Mouse (Mus musculus): ENCODE measurements around the gene Cpn1. TPM values are rescaled to one million over a fixed set of nuclear protein-coding genes. Genes with fewer than 3 reads are reported as not detected.
A peak's percentile ranks its signal among the peaks of the same experiment; 100 is the strongest.

Gene Cpn1
- 0.16 and 0.24 TPM in 2 replicates for polyA plus RNA-seq (2016; fragmentation: Nextera tagmentation; extraction: Ambion mirVana)

GRCm38 (mm10) chr19:43986069-43986794, at the start of gene Cpn1:
Gene Cpn1, minus strand, starts transcription at chr19:43986556.
- Histone ChIP-seq H3K9me3 (no peaks in the 10 kb centered on the region), H3K4me1 (peaks cover 7% of the 10 kb centered on the region; the same call in 1 of the 2 replicates), H3K4me2 (replicated peaks) (peak within 1 kb of the TSS; percentile 42), H3K27me3 (peaks cover 17% of the 10 kb centered on the region), H3K27ac (replicated peaks) (no peak within 1 kb of the TSS), H3K4me3 (0 out of 2 replicates have a peak within 1 kb of the TSS, but pooled peaks have one; percentile 2), H3K36me3 (no peaks in the 10 kb centered on the region), H3K9ac (replicated peaks) (no peak within 1 kb of the TSS)
- no peak for ATAC-seq (ENCODE audit: low FRiP score, low read depth)
- WGBS: 15% methylated on average over 30 of the region's 30 CpGs

- H3K9ac ChIP-seq (replicated peaks): no peak overlapping the region
- no peak overlapping the region for H3K27ac ChIP-seq (replicated peaks)
- no peaks in the 10 kb centered on the region for H3K27me3 ChIP-seq
- H3K4me2 ChIP-seq (replicated peaks): no peak overlapping the region
- H3K36me3 ChIP-seq: peaks cover 24% of the 10 kb centered on the region
- 93% methylated on average over 5 of the region's 5 CpGs for WGBS
- H3K4me1 ChIP-seq: no peaks in the 10 kb centered on the region
- H3K4me3 ChIP-seq: no peak overlapping the region
- ATAC-seq (ENCODE audit: low FRiP score, low read depth): no peak
- no peaks in the 10 kb centered on the region for H3K9me3 ChIP-seq
Measured at GRCm38 (mm10) chr19:44033396-44033795, 47.0 kb upstream of the Cpn1 start.

- Histone ChIP-seq H3K27ac (replicated peaks) (no peak overlapping the region), H3K9me3 (no peaks in the 10 kb centered on the region), H3K9ac (replicated peaks) (no peak overlapping the region), H3K36me3 (peaks cover 13% of the 10 kb centered on the region), H3K4me2 (replicated peaks) (no peak overlapping the region), H3K4me1 (no peaks in the 10 kb centered on the region), H3K27me3 (no peaks in the 10 kb centered on the region), H3K4me3 (no peak overlapping the region)
- ATAC-seq (ENCODE audit: low FRiP score, low read depth): no peak
- WGBS: 91% methylated on average over 11 of the region's 11 CpGs
Measured at GRCm38 (mm10) chr19:44032046-44032744, 45.8 kb upstream of the Cpn1 start.

GRCm38 (mm10) chr19:44030024-44030423, 43.7 kb upstream of the Cpn1 start:
- Histone ChIP-seq H3K27me3 (no peaks in the 10 kb centered on the region), H3K4me3 (no peak overlapping the region), H3K9me3 (no peaks in the 10 kb centered on the region), H3K27ac (replicated peaks) (no peak overlapping the region), H3K36me3 (no peaks in the 10 kb centered on the region), H3K9ac (replicated peaks) (no peak overlapping the region), H3K4me1 (no peaks in the 10 kb centered on the region), H3K4me2 (replicated peaks) (no peak overlapping the region)
- ATAC-seq (ENCODE audit: low FRiP score, low read depth): no peak
- 93% methylated on average over 5 of the region's 5 CpGs for WGBS

GRCm38 (mm10) chr19:44028972-44029371, 42.6 kb upstream of the Cpn1 start, which contains the start of gene Cyp2c23:
Gene Cyp2c23, minus strand, starts transcription at chr19:44029208.
- Histone ChIP-seq H3K27me3 (no peaks in the 10 kb centered on the region), H3K9me3 (no peaks in the 10 kb centered on the region), H3K4me2 (replicated peaks) (no peak within 1 kb of the TSS), H3K4me3 (no peak within 1 kb of the TSS), H3K4me1 (no peaks in the 10 kb centered on the region), H3K27ac (replicated peaks) (no peak within 1 kb of the TSS), H3K9ac (replicated peaks) (no peak within 1 kb of the TSS), H3K36me3 (no peaks in the 10 kb centered on the region)
- no peak for ATAC-seq (ENCODE audit: low FRiP score, low read depth)
- 61% methylated on average over 8 of the region's 8 CpGs for WGBS

- Histone ChIP-seq H3K36me3 (no peaks in the 10 kb centered on the region), H3K4me3 (no peak overlapping the region), H3K9ac (replicated peaks) (no peak overlapping the region), H3K27me3 (no peaks in the 10 kb centered on the region), H3K4me1 (no peaks in the 10 kb centered on the region), H3K27ac (replicated peaks) (no peak overlapping the region), H3K9me3 (no peaks in the 10 kb centered on the region), H3K4me2 (replicated peaks) (no peak overlapping the region)
- 73% methylated on average over 8 of the region's 8 CpGs for WGBS
- ATAC-seq (ENCODE audit: low FRiP score, low read depth): no peak
Measured at GRCm38 (mm10) chr19:44026956-44027530, 40.7 kb upstream of the Cpn1 start.

GRCm38 (mm10) chr19:44024921-44025585, 38.7 kb upstream of the Cpn1 start:
- no peaks in the 10 kb centered on the region for H3K36me3 ChIP-seq
- no peak overlapping the region for H3K9ac ChIP-seq (replicated peaks)
- H3K9me3 ChIP-seq: no peaks in the 10 kb centered on the region
- 90% methylated on average over 13 of the region's 13 CpGs for WGBS
- H3K27ac ChIP-seq (replicated peaks): no peak overlapping the region
- H3K4me1 ChIP-seq: no peaks in the 10 kb centered on the region
- no peak overlapping the region for H3K4me3 ChIP-seq
- no peak overlapping the region for H3K4me2 ChIP-seq (replicated peaks)
- ATAC-seq (ENCODE audit: low FRiP score, low read depth): no peak
- no peaks in the 10 kb centered on the region for H3K27me3 ChIP-seq

- no peak overlapping the region for H3K9ac ChIP-seq (replicated peaks)
- ATAC-seq (ENCODE audit: low FRiP score, low read depth): no peak
- no peaks in the 10 kb centered on the region for H3K4me1 ChIP-seq
- H3K27ac ChIP-seq (replicated peaks): no peak overlapping the region
- H3K4me3 ChIP-seq: no peak overlapping the region
- no peaks in the 10 kb centered on the region for H3K9me3 ChIP-seq
- H3K36me3 ChIP-seq: no peaks in the 10 kb centered on the region
- WGBS: 71% methylated on average over 5 of the region's 5 CpGs
- H3K27me3 ChIP-seq: no peaks in the 10 kb centered on the region
- no peak overlapping the region for H3K4me2 ChIP-seq (replicated peaks)
Measured at GRCm38 (mm10) chr19:44023066-44023465, 36.7 kb upstream of the Cpn1 start.

- Histone ChIP-seq H3K36me3 (no peaks in the 10 kb centered on the region), H3K9ac (replicated peaks) (no peak overlapping the region), H3K4me2 (replicated peaks) (no peak overlapping the region), H3K27me3 (no peaks in the 10 kb centered on the region), H3K4me1 (no peaks in the 10 kb centered on the region), H3K4me3 (no peak overlapping the region), H3K27ac (replicated peaks) (no peak overlapping the region), H3K9me3 (no peaks in the 10 kb centered on the region)
- 91% methylated on average over 4 of the region's 4 CpGs for WGBS
- ATAC-seq (ENCODE audit: low FRiP score, low read depth): no peak
Measured at GRCm38 (mm10) chr19:44021502-44021901, 35.1 kb upstream of the Cpn1 start.

GRCm38 (mm10) chr19:44019739-44020138, 33.4 kb upstream of the Cpn1 start:
- H3K4me2 ChIP-seq (replicated peaks): no peak overlapping the region
- no peak overlapping the region for H3K27ac ChIP-seq (replicated peaks)
- H3K4me3 ChIP-seq: no peak overlapping the region
- H3K9ac ChIP-seq (replicated peaks): no peak overlapping the region
- 57% methylated on average over 7 of the region's 7 CpGs for WGBS
- H3K27me3 ChIP-seq: no peaks in the 10 kb centered on the region
- H3K9me3 ChIP-seq: no peaks in the 10 kb centered on the region
- H3K36me3 ChIP-seq: no peaks in the 10 kb centered on the region
- ATAC-seq (ENCODE audit: low FRiP score, low read depth): no peak
- no peaks in the 10 kb centered on the region for H3K4me1 ChIP-seq

- H3K4me2 ChIP-seq (replicated peaks): no peak overlapping the region
- no peak overlapping the region for H3K27ac ChIP-seq (replicated peaks)
- no peak overlapping the region for H3K9ac ChIP-seq (replicated peaks)
- no peaks in the 10 kb centered on the region for H3K36me3 ChIP-seq
- no peaks in the 10 kb centered on the region for H3K9me3 ChIP-seq
- no peak overlapping the region for H3K4me3 ChIP-seq
- 83% methylated on average over 6 of the region's 6 CpGs for WGBS
- H3K27me3 ChIP-seq: no peaks in the 10 kb centered on the region
- ATAC-seq (ENCODE audit: low FRiP score, low read depth): no peak
- no peaks in the 10 kb centered on the region for H3K4me1 ChIP-seq
Measured at GRCm38 (mm10) chr19:44013862-44014261, 27.5 kb upstream of the Cpn1 start.

- no peaks in the 10 kb centered on the region for H3K27me3 ChIP-seq
Measured at GRCm38 (mm10) chr19:44008784-44009183, 22.4 kb upstream of the Cpn1 start.

More at GRCm38 (mm10) chr19:44008784-44009183, 22.4 kb upstream of the Cpn1 start:
- Histone ChIP-seq H3K27ac (replicated peaks) (no peak overlapping the region), H3K4me3 (no peak overlapping the region), H3K36me3 (no peaks in the 10 kb centered on the region), H3K9me3 (no peaks in the 10 kb centered on the region), H3K4me1 (no peaks in the 10 kb centered on the region), H3K4me2 (replicated peaks) (no peak overlapping the region), H3K9ac (replicated peaks) (no peak overlapping the region)
- ATAC-seq (ENCODE audit: low FRiP score, low read depth): no peak
- WGBS: 85% methylated on average over 15 of the region's 15 CpGs

Data from midbrain, embryonic 12.5 days (tissue).